Mouse (Mus musculus): ENCODE results near the gene Zhx3.

- TF ChIP-seq GATA1 (IDR thresholded peaks at IDR 0.05; ENCODE audit: low read length) (no peak), TAL1 (IDR thresholded peaks at IDR 0.05; ENCODE audit: low read length) (no peak)
Observed at GRCm38 (mm10) chr2:160738354-160738753, 134.4 kb downstream of the Zhx3 start.
